Mouse (Mus musculus) gonadal fat pad, adult 2 months (tissue): ENCODE results near the gene Pla2g5. TPM values are rescaled to one million over a fixed set of nuclear protein-coding genes. Genes with fewer than 3 reads are reported as not detected.

Experiments used
- DNase-seq: peaks from one replicate; pipeline ENCODE4 v3.0.0-alpha.2; 2012; ENCODE audit warnings: low read depth
- polyA plus RNA-seq: library from polyadenylated mRNA; depleted of rRNA; stranded (reverse); fragments of >200 nt; gene quantifications from 2 replicates; pipeline ENCODE4 v1.2.3, GENCODE M21; 2012; rRNA removed

Gene Pla2g5
- polyA plus RNA-seq, 1 experiment, result 23.8 TPM

GRCm38 (mm10) chr4:138752603-138753002 is 110.7 kb downstream of the Pla2g5 start:
- DNase-seq, result no peak

Other genes with a start within 250 kb of the Pla2g5 start
- gene Vwa5b1, start 227.6 kb downstream of the Pla2g5 start, polyA plus RNA-seq, result 0.04 and 0.25 TPM in 2 replicates
- gene Pla2g2c, start 138.7 kb downstream of the Pla2g5 start, polyA plus RNA-seq, result 0.63 and 0.85 TPM in 2 replicates
- 5.3 and 8.6 TPM in 2 replicates for gene Ubxn10, start 126.3 kb downstream of the Pla2g5 start, polyA plus RNA-seq
- gene Pla2g2f, start 105.9 kb downstream of the Pla2g5 start, polyA plus RNA-seq, result not detected in 2 replicates
- 5.6 and 9.2 TPM in 2 replicates for gene Pla2g2d, start 87.7 kb downstream of the Pla2g5 start, polyA plus RNA-seq
- not detected in 2 replicates for gene Gm13030, start 10.5 kb upstream of the Pla2g5 start, polyA plus RNA-seq
- 6.9 and 15.8 TPM in 2 replicates for gene Pla2g2e, start 14.5 kb upstream of the Pla2g5 start, polyA plus RNA-seq
- gene Otud3, start 50.5 kb upstream of the Pla2g5 start, polyA plus RNA-seq, result 7.6 and 9.4 TPM in 2 replicates
- gene Rnf186, start 103.6 kb upstream of the Pla2g5 start, polyA plus RNA-seq, result 96.1 and 101 TPM in 2 replicates
- 20.7 and 21.5 TPM in 2 replicates for gene Tmco4, start 109.4 kb upstream of the Pla2g5 start, polyA plus RNA-seq
- 0.09 and 0.18 TPM in 2 replicates for gene Htr6, start 212.1 kb upstream of the Pla2g5 start, polyA plus RNA-seq
- 110 and 121 TPM in 2 replicates for gene Nbl1, start 229.5 kb upstream of the Pla2g5 start, polyA plus RNA-seq